In genomic region chr14:55560202-55561073, GRCm38 (mm10) we compare ENCODE assay signal across 8 mouse cellular contexts. TPM values are rescaled to one million over a fixed set of nuclear protein-coding genes. Genes with fewer than 3 reads are reported as not detected.
DNase-seq lines count a peak whose midpoint lies in the region; ATAC-seq and TF ChIP-seq lines count a peak whose summit lies in the region.

Gene A730061H03Rik, minus strand, starts transcription at chr14:55560406.

- H3K4me3 ChIP-seq in C2C12 (ENCODE audit: insufficient read depth, poor library complexity, severe bottlenecking) (peak within 1 kb of the TSS; percentile 55), myocyte (peak within 1 kb of the TSS; percentile 95)
- peak within 1 kb of the TSS; percentile 68 for H3K4me3 ChIP-seq in erythroblast, embryonic 14.5 days (replicated peaks)
- peak within 1 kb of the TSS; percentile 65 for H3K4me3 ChIP-seq in heart, embryonic 11.5 days (ENCODE audit: low read depth, low read length)
- peak within 1 kb of the TSS; percentile 52 for H3K4me3 ChIP-seq in kidney, embryonic 16.5 days (ENCODE audit: low read length)
- H3K4me3 ChIP-seq in liver, adult 2 months (ENCODE audit: insufficient read depth, low read depth, low read length), result peak within 1 kb of the TSS; percentile 81

- H3K27me3 ChIP-seq in C2C12 (ENCODE audit: control insufficient read depth, insufficient read depth, insufficient read length) (no peaks in the 10 kb centered on the region), myocyte (ENCODE audit: control insufficient read depth, insufficient read depth, insufficient read length) (no peaks in the 10 kb centered on the region)
- H3K27me3 ChIP-seq in erythroblast, embryonic 14.5 days (ENCODE audit: control insufficient read depth), result no peaks in the 10 kb centered on the region
- no peaks in the 10 kb centered on the region for H3K27me3 ChIP-seq in heart, embryonic 11.5 days (ENCODE audit: control insufficient read depth, insufficient read depth, low read length)
- no peaks in the 10 kb centered on the region for H3K27me3 ChIP-seq in kidney, embryonic 16.5 days (ENCODE audit: insufficient read depth, low read length)
- no peaks in the 10 kb centered on the region for H3K27me3 ChIP-seq in liver, adult 2 months (ENCODE audit: control insufficient read depth, insufficient read depth, low read length)
- no peaks in the 10 kb centered on the region; the same call in 1 of the 2 replicates for H3K27me3 ChIP-seq in splenic B cell, adult 2 months (ENCODE audit: control insufficient read depth, insufficient read depth, low read length, poor library complexity, severe bottlenecking)

- H3K4me2 ChIP-seq in heart, embryonic 11.5 days, result peak within 1 kb of the TSS; percentile 70
- H3K4me2 ChIP-seq in kidney, embryonic 16.5 days (replicated peaks; ENCODE audit: low read depth, low read length), result peak within 1 kb of the TSS; percentile 89
- H3K4me2 ChIP-seq in myocyte (ENCODE audit: low read depth), result peak within 1 kb of the TSS; percentile 96

- H3K9ac ChIP-seq in heart, embryonic 11.5 days (ENCODE audit: low read depth, low read length), result peak within 1 kb of the TSS; percentile 84
- peak within 1 kb of the TSS; percentile 73 for H3K9ac ChIP-seq in kidney, embryonic 16.5 days (replicated peaks; ENCODE audit: low read length)
- H3K9ac ChIP-seq in liver, adult 2 months (ENCODE audit: low read depth, low read length), result peak within 1 kb of the TSS; percentile 91

- TF ChIP-seq POLR2A in brain, embryonic 14.5 days (IDR thresholded peaks at IDR 0.05; ENCODE audit: borderline replicate concordance, extremely low read depth, insufficient read depth, insufficient read length, poor library complexity, severe bottlenecking), result peak; percentile 55; the same call in 1 of the 2 replicates
- 0 out of 2 replicates have a peak, but pooled peaks have one; percentile 20 for TF ChIP-seq POLR2A in liver, adult 2 months (IDR thresholded peaks at IDR 0.05; ENCODE audit: extremely low read depth, insufficient read depth, low read length)
- TF ChIP-seq POLR2A in myocyte (IDR thresholded peaks at IDR 0.05; ENCODE audit: insufficient read length, low read depth), result peak; percentile 50

- ATAC-seq in heart, embryonic 11.5 days (replicated peaks; ENCODE audit: insufficient number of reproducible peaks, low FRiP score, low TSS enrichment), result peak; percentile 93
- peak; percentile 97 for ATAC-seq in kidney, embryonic 16.5 days (ENCODE audit: low FRiP score, low TSS enrichment)

- H3K27ac ChIP-seq in heart, embryonic 11.5 days (ENCODE audit: low read depth, low read length), result peak within 1 kb of the TSS; percentile 98
- H3K27ac ChIP-seq in kidney, embryonic 16.5 days (ENCODE audit: low read length), result peak within 1 kb of the TSS; percentile 96
- peak within 1 kb of the TSS; percentile 98 for H3K27ac ChIP-seq in liver, adult 2 months (replicated peaks; ENCODE audit: insufficient read depth, low read depth, low read length)

- H3K4me1 ChIP-seq in erythroblast, embryonic 14.5 days (ENCODE audit: control insufficient read depth), result peaks cover 65% of the 10 kb centered on the region
- H3K4me1 ChIP-seq in heart, embryonic 11.5 days (ENCODE audit: control insufficient read depth, insufficient read depth, low read length), result peaks cover 13% of the 10 kb centered on the region
- H3K4me1 ChIP-seq in kidney, embryonic 16.5 days (ENCODE audit: insufficient read depth, low read length), result peaks cover 19% of the 10 kb centered on the region
- peaks cover 13% of the 10 kb centered on the region for H3K4me1 ChIP-seq in liver, adult 2 months (ENCODE audit: control insufficient read depth, insufficient read depth, low read length)

- H3K79me2 ChIP-seq in C2C12 (ENCODE audit: control insufficient read depth, insufficient read depth), result no peaks in the 10 kb centered on the region
- peaks cover 16% of the 10 kb centered on the region for H3K79me2 ChIP-seq in liver, adult 2 months (ENCODE audit: control insufficient read depth, insufficient read depth, low read length)
- no peaks in the 10 kb centered on the region for H3K79me2 ChIP-seq in myocyte (ENCODE audit: control insufficient read depth, insufficient read depth)

- H3K9me3 ChIP-seq in erythroblast, embryonic 14.5 days (ENCODE audit: control insufficient read depth, low read length), result peaks cover 2% of the 10 kb centered on the region; the same call in 1 of the 2 replicates
- no peaks in the 10 kb centered on the region for H3K9me3 ChIP-seq in heart, embryonic 11.5 days (replicated peaks; ENCODE audit: control insufficient read depth, low read length)
- H3K9me3 ChIP-seq in kidney, embryonic 16.5 days (ENCODE audit: low read length), result no peaks in the 10 kb centered on the region

- no peaks in the 10 kb centered on the region for H3K79me3 ChIP-seq in C2C12 (ENCODE audit: low read depth)

- H3K36me3 ChIP-seq in C2C12 (ENCODE audit: control insufficient read depth, insufficient read depth) (peaks cover 2% of the 10 kb centered on the region), myocyte (ENCODE audit: control insufficient read depth, insufficient read depth) (peaks cover 10% of the 10 kb centered on the region)
- H3K36me3 ChIP-seq in erythroblast, embryonic 14.5 days (ENCODE audit: control insufficient read depth), result peaks cover 42% of the 10 kb centered on the region
- H3K36me3 ChIP-seq in heart, embryonic 11.5 days (ENCODE audit: control insufficient read depth, insufficient read depth, low read length), result peaks cover 9% of the 10 kb centered on the region
- peaks cover 16% of the 10 kb centered on the region; the same call in 1 of the 2 replicates for H3K36me3 ChIP-seq in kidney, embryonic 16.5 days (ENCODE audit: insufficient read depth, low read length)
- peaks cover 25% of the 10 kb centered on the region for H3K36me3 ChIP-seq in liver, adult 2 months (ENCODE audit: control insufficient read depth, insufficient read depth, low read length)
- H3K36me3 ChIP-seq in splenic B cell, adult 2 months (ENCODE audit: control insufficient read depth, insufficient read depth, low read length, poor library complexity, severe bottlenecking), result peaks cover 13% of the 10 kb centered on the region

- DNase-seq in brain, embryonic 14.5 days (ENCODE audit: low read depth), result peak; percentile 100
- DNase-seq in liver, adult 2 months (ENCODE audit: extremely low read depth, low read depth, low spot score), result peak; percentile 99
- DNase-seq in splenic B cell, adult 2 months (ENCODE audit: low read depth, low spot score), result peak; percentile 99

- WGBS in heart, embryonic 11.5 days (ENCODE audit: insufficient replicate concordance), result under 1% methylated on average over 51 of the region's 51 CpGs
- WGBS in kidney, embryonic 16.5 days, result under 1% methylated on average over 51 of the region's 51 CpGs
- under 1% methylated on average over 51 of the region's 51 CpGs for WGBS in liver, adult 2 months

- no peak for TF ChIP-seq CTCF in C2C12 (IDR thresholded peaks at IDR 0.05; ENCODE audit: control insufficient read depth, insufficient read depth, insufficient read length)
- no peak for TF ChIP-seq CTCF in brain, embryonic 14.5 days (IDR thresholded peaks at IDR 0.05; ENCODE audit: borderline replicate concordance, extremely low read depth, insufficient read depth, insufficient read length)
- TF ChIP-seq CTCF in liver, adult 2 months (IDR thresholded peaks at IDR 0.05; ENCODE audit: low read depth, low read length), result no peak

- H3ac ChIP-seq in C2C12 (ENCODE audit: control insufficient read depth, insufficient read length, low read depth) (peak within 1 kb of the TSS; percentile 84), myocyte (ENCODE audit: control insufficient read depth, insufficient read length) (peak within 1 kb of the TSS; percentile 55)

TF ChIP-seq in C2C12, 6 proteins besides CTCF, POLR2A, EP300 and RAD21:
- TF ChIP-seq MYOD1 (IDR thresholded peaks at IDR 0.05; ENCODE audit: control insufficient read depth, insufficient read length, low read depth), result no peak
- peak; percentile 88 for TF ChIP-seq USF1 (IDR thresholded peaks at IDR 0.05; ENCODE audit: low read depth)
- TF ChIP-seq MYOG (IDR thresholded peaks at IDR 0.05; ENCODE audit: control insufficient read depth, extremely low read depth, insufficient read length), result no peak
- TF ChIP-seq MAX (IDR thresholded peaks at IDR 0.05), result peak; percentile 92
- TF ChIP-seq CEBPB (IDR thresholded peaks at IDR 0.05; ENCODE audit: low read depth), result peak; percentile 58
- no peak for TF ChIP-seq FOSL1 (IDR thresholded peaks at IDR 0.05; ENCODE audit: insufficient read depth, low read length, poor library complexity, severe bottlenecking)
TF ChIP-seq in C2C12: peak in this region for 3.

TF ChIP-seq in myocyte, 11 proteins besides CTCF, POLR2A, EP300 and RAD21:
- TF ChIP-seq REST (IDR thresholded peaks at IDR 0.05; ENCODE audit: insufficient read depth, insufficient read length), result no peak
- no peak for TF ChIP-seq TCF3 (IDR thresholded peaks at IDR 0.05; ENCODE audit: insufficient read length, low read depth)
- no peak for TF ChIP-seq E2F4 (IDR thresholded peaks at IDR 0.05; ENCODE audit: insufficient read depth)
- TF ChIP-seq USF1 (IDR thresholded peaks at IDR 0.05; ENCODE audit: low read depth), result peak; percentile 93
- TF ChIP-seq MYOD1 (IDR thresholded peaks at IDR 0.05; ENCODE audit: control insufficient read depth in 1 of 3, insufficient read length in 2 of 3, low read depth in 2 of 3), result peak in 1 of 3 experiments; percentile 4
- TF ChIP-seq MYOG (IDR thresholded peaks at IDR 0.05; ENCODE audit: control insufficient read depth in 1 of 3, insufficient read depth in 1 of 3, insufficient read length in 2 of 3, low read depth in 2 of 3), result no peak
- peak; percentile 49; the same call in 1 of the 2 replicates for TF ChIP-seq CEBPB (IDR thresholded peaks at IDR 0.05; ENCODE audit: insufficient read depth, poor library complexity, severe bottlenecking)
- no peak for TF ChIP-seq SRF (IDR thresholded peaks at IDR 0.05; ENCODE audit: control insufficient read depth, insufficient read length, low read depth)
- peak; percentile 66 for TF ChIP-seq POLR2AphosphoS2 (IDR thresholded peaks at IDR 0.05; ENCODE audit: insufficient read length, low read depth)
- TF ChIP-seq TCF12 (IDR thresholded peaks at IDR 0.05; ENCODE audit: insufficient read depth, poor library complexity, severe bottlenecking), result no peak
- peak; percentile 8 for TF ChIP-seq MAX (IDR thresholded peaks at IDR 0.05; ENCODE audit: low read depth)

RNA-seq across cellular contexts. Expression of gene A730061H03Rik, which starts in this region (rescaled TPM):
- polyA plus RNA-seq in C2C12 (2012; fragmentation: generic; extraction: Trizol), result 0.16 TPM
- 0.92 and 1.3 TPM in 2 replicates for polyA plus RNA-seq in brain, embryonic 14.5 days (2012; rRNA removed)
- not detected in 2 replicates for polyA plus RNA-seq in erythroblast, embryonic 14.5 days (2012)
- 1.0 and 1.3 TPM in 2 replicates for polyA plus RNA-seq in heart, embryonic 11.5 days (2014; fragmentation: Nextera tagmentation; extraction: Ambion mirVana)
- 1.2 and 1.6 TPM in 2 replicates for polyA plus RNA-seq in kidney, embryonic 16.5 days (2015; fragmentation: Nextera tagmentation; extraction: Ambion mirVana)
- not detected in 2 replicates for total RNA-seq in liver, adult 2 months (2014; rRNA removed)
- 0.42 and 0.62 TPM in 2 replicates for polyA plus RNA-seq in liver, adult 2 months (2012; rRNA removed)
- polyA plus RNA-seq in myocyte (2012; fragmentation: generic; extraction: Trizol), result 0.48 TPM

Comparison
In these comparisons a context has a peak if more than half of its experiments do, and no peak if none do; other contexts are left out.
1. Peak in every context shown above with its lines: DNase-seq, ATAC-seq, H3K4me3 ChIP-seq and H3K27ac ChIP-seq.
2. Peak in DNase-seq, H3K4me3 ChIP-seq, H3K27ac ChIP-seq and H3K9ac ChIP-seq in liver, adult 2 months; RNA of the gene not detected or under 1 TPM.